Mouse (Mus musculus) retina, postnatal 1 day (tissue): ENCODE data around the gene Atf7.

Experiments used
- DNase-seq: peaks from one replicate; pipeline ENCODE4 v3.0.0-alpha.2; 2012

Gene Atf7

GRCm38 (mm10) chr15:102512471-102512870, 112.8 kb downstream of the Atf7 start:
- DNase-seq: no peak

DNA sequence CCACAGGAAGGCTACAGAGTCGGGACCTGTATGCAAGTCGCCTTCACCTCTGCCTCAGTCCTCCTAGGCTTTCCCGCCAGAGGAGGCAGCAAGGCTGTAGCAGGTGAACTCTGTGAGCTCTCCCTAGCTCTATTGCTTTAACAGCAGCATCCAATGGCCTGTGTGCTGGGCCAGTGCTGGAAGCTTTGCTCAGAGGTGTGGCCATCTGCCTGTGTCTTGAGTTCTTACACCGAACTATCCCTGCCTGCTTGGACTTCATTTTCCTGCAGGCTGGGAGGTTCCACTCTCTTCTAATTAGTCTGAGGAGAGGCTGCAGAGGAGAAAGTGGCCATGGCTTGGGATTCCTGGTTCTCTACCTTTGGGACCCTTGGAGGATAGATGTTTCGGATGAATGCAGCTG, 113.3 kb downstream of the Atf7 start:
- DNase-seq: no peak

DNA sequence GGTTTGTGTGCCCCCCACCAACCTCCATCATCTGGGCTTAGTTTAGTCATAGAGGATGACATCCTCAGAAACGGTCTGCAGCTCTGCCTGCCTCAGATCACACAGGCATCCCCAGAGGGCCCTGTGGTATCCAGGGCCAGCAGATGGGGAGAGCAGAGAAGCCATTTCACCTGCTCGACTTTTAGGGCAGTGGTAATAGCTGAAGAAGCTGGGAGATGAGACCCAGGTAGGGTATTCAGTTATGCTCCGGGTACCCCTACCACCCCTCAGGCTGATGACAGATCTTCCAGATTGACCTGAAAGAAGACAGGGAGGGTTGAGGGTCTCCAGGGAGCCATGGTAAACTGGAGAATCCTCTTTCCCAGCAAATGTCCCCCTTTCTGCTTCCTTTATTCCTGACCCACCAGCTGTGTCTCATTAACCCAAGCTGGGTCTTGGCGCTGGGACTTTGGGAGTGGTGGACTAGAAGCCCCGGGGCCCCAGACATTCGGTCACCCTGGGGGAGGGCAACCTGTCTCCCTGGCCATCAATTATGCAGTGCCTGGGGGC, 113.9 kb downstream of the Atf7 start:
- DNase-seq: peak; percentile 67

DNA sequence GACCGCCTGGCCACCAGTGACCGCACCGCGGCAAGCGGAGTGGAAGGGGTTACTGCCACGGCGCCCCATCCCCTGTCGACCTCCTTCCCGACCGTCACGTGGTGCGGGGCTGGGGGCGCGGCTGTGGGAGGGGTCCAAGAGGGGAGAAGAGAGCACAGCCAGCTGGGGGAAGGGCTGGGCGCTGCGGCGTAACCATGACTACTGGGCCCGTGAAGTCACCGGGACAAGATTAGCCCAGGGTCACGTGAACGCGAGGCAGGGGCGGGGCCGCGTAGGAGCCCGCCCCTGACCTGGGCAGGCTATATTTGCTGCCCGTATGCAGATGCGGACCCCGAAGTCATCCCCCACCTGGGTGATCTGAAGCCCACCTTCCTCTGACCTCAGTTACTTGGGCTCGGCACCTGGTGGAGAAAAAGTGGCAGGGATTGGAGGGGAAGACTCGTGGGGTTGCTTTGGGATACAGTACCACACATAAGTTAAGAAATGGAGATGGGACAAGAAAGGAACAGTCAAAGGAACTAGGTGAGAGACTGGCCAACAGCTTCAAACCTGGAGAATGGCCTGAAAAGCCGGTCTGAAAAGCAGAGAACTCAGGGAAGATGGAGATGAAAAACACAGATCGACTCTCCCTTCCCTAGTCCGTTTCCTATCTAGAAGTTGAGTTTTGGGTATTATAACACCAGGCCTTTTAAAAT, 114.5 kb downstream of the Atf7 start:
- peak; percentile 96 for DNase-seq

- DNase-seq: peak; percentile 48
Measured at GRCm38 (mm10) chr15:102510110-102510509, 115.2 kb downstream of the Atf7 start.

- DNase-seq: no peak
Measured at GRCm38 (mm10) chr15:102508336-102508735, 116.9 kb downstream of the Atf7 start.

DNA sequence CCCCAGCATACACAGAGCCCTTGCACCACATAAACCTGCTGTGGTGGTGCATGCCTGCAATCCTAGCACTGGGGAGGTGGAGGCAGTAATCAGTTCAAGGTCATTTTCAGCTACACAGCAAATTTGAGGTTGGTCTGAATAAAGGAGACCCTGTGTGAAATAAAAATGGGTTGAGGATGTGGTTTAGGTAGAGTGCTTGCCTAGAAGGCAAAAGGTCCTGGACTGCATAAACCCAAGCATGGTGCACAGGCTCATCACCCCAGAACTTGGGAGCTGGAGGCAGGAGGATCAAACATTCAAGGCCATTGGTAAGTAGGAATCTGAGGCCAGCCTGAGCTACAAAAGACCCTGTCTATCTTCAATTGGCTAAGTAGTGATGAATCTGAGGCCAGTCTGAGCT, 117.7 kb downstream of the Atf7 start:
- no peak for DNase-seq

DNA sequence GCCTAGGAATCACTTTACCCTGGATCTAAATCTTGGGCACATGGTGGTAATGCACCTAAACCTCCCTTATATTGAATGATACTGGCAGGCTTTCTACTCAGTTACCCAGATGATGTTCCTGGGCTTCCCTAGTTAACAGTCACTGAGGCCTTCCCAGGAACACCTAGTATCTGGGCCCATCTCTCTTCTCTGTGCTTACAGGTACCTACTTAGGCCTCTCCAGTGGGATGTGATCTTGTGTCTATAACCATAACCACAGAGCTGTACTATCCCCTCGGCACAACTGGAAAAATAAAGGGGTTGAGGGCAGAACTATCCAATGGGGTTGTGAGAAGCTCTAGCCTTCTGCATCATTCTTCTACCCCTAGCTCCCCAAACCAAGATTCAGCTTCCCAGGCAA, 118.4 kb downstream of the Atf7 start:
- no peak for DNase-seq

GRCm38 (mm10) chr15:102506464-102506830, 118.8 kb downstream of the Atf7 start:
- no peak for DNase-seq

GRCm38 (mm10) chr15:102505770-102506463, 119.3 kb downstream of the Atf7 start:
- DNase-seq: no peak

DNA sequence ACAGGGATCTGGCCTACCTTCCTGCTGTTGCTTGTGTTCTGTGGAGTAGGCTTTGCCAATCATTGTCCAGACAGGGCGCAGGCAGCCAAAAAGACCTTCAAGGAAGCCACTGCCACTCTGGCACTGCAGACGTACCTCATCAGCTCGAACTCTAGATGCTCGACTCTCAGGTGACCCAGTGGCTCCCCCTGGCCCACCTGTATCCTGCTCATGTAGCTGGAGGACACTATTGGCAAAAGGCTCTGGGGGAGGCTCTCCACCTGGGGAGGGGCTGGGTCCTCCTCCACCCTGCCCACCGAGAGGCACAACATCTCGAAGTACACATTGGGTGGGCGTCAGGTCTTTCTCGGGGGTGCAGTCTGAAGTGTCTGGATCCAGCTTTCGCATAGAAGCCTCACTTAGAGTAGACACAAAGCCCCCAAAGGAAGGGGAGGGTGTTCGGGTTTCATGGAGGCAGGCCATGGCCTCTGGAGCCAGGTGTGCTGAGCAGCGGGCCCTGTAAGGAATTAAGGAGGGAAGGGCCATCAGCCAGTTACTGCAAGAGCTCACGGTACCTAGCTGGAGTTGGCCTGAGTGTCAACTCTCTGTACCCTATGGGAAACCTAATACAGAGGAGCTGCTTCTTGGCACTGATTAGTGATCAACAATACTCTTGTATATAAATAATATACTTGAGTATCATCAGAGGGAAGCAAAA, 120.0 kb downstream of the Atf7 start:
- DNase-seq: no peak

- no peak for DNase-seq
Measured at GRCm38 (mm10) chr15:102503924-102504782, 121.1 kb downstream of the Atf7 start.

- DNase-seq: no peak
Measured at GRCm38 (mm10) chr15:102503447-102503846, 121.8 kb downstream of the Atf7 start, which contains the start of gene Gm10337. TSS of gene Gm10337 (plus strand) at chr15:102503722.

- no peak for DNase-seq
Measured at GRCm38 (mm10) chr15:102502254-102502840, 122.9 kb downstream of the Atf7 start.

DNA sequence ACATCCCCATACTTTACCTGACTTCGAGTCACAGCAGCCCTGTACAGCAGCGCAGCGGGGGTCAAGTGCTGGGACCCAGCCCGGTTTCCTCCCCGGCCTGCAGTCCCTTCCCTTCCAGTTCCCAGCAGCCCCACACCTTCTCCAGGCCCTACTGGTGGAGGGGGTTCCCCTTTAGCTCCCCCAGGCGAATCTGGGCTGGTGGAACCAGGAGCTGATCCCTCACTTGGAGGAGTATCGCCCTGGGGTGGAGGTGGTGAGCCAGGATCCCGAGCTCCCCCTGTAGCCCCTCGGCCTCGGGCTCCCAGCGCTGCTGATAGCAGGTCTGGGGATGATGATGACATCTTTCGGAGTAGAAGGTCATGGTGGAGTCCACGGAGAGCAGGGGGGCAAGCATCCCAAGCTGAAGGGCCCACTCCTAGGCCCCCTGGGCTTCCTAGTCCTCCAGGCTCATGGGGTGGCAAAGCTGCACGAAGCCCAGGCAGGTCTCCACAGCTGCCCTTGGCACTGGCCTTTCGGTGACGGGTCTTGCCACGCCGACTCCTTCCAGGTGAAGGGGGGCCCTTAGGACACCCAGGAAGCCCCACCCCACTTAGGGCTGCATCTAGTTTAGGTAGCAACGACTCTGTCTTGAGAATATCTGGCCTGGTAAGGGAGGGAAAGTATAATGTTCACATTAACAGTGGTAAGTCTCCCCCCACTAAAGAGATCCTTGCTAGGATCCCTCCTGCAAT, 124.0 kb downstream of the Atf7 start:
- no peak for DNase-seq

DNA sequence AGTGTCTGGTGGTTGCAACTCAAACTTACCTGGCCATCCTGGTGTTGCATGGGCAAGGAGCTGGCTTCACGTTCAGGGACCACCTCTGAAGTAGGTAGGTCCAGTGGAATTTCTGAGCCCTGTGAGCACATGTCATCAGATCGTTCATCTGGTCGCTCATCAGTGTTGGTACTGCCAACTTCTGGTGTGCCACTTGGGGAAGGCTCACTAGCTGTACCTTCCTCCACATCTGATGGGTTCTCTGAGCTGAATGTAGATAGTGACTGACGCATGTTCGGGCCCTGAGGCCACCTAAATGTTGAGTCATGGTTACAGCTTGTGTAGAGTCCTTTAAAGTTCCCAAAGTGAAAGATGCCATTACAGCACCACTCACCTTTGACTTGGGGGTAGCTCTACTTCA, 124.8 kb downstream of the Atf7 start:
- DNase-seq: no peak

DNA sequence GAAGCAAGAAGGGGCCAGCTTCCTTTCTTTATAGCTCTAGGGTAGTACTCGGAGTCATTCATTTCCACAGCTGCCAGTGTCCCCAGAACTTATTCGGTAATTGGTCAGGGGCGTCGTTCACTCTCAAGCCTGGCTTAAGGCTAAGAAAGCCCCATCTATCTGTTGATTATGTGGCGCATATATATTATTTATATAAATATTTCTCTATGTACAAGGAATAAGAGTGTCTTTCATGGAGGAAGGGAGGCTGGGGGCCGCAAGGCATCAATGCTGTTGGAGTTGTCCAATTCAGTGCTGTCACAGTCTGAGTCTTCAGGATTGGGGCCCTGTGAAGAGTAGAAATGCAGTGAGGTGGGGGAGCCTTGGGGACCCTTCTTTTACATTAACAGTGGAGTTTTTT, 125.4 kb downstream of the Atf7 start:
- no peak for DNase-seq

GRCm38 (mm10) chr15:102499370-102499769, 125.9 kb downstream of the Atf7 start:
- DNase-seq: no peak

DNA sequence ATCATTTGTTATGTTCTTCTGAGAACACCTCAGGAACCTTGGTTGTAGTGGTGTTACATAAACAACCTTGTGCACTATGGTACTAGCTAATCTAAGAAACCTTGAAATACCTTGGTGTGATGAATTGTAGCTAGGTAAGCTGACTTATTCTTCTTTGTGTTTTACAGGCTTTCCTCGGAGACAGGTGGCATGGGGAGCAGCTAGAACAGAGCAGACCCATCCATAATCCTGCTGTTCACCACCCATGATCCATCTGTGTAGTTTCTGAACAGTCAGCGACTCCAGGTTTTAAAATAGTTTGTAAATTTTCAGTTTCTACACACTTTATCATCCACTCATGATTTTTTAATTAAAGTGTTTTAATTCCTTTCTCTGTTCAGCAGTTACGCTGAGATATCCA, 126.9 kb downstream of the Atf7 start:
- no peak for DNase-seq

DNA sequence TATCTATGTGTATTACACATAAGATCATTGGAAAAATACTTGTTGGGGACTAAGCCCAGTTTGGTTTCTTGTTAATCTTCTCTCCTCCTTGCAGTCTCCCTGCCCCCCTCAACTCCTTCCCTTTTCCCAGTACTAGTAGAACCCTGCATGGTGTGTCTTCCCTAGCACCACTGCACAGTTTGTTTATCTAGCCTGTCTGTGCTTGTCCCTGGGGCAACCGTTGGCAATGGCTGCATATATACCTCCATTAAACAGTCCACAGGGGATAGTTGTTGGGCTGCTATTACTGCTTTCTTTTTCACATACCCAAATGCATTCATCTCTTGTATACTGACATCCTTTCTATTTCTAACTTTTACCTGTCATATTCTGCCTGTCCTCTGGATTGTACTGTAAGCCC, 137.6 kb downstream of the Atf7 start:
- no peak for DNase-seq

DNA sequence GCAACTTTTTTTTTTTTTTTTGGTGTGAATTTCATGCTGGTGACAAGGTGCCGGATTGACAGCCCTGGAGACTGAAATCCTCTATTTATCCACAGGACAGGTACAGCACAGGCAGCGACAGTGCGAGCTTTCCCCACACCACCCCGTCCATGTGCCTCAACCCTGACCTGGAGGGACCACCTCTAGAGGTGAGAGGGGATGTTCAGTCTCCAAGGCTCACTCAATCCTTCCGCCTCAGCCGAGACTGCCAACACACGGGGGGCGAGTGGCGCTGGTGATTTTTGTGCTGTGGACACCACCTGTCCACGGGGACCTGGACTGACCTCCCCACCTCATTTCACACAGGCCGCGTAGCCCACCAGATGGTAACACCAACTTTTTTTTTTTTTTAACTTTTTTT, 139.4 kb downstream of the Atf7 start:
- DNase-seq: no peak

GRCm38 (mm10) chr15:102483136-102483535, 142.1 kb downstream of the Atf7 start:
- peak; percentile 40 for DNase-seq
